Mouse (Mus musculus) adrenal gland, postnatal 14 days (tissue): ENCODE results near the gene Ctnnal1. TPM values are rescaled to one million over a fixed set of nuclear protein-coding genes. Genes with fewer than 3 reads are reported as not detected.

Source experiments
- DNase-seq: peaks from one replicate; pipeline ENCODE4 v3.0.0; 2021; ENCODE audit warnings: mixed read lengths
- microRNA-seq, 2 experiments: library from miRNA; unstranded; fragments of <30 nt; microRNA quantifications; one replicate each; pipeline ENCODE4 v1.2.0; 2021
- total RNA-seq: library from RNA; stranded (reverse); gene quantifications from 2 replicates; pipeline ENCODE4 v1.2.3, GENCODE M21; 2021

Gene Ctnnal1
- total RNA-seq, 1 experiment from 2014 or later = 19.6 TPM

DNA sequence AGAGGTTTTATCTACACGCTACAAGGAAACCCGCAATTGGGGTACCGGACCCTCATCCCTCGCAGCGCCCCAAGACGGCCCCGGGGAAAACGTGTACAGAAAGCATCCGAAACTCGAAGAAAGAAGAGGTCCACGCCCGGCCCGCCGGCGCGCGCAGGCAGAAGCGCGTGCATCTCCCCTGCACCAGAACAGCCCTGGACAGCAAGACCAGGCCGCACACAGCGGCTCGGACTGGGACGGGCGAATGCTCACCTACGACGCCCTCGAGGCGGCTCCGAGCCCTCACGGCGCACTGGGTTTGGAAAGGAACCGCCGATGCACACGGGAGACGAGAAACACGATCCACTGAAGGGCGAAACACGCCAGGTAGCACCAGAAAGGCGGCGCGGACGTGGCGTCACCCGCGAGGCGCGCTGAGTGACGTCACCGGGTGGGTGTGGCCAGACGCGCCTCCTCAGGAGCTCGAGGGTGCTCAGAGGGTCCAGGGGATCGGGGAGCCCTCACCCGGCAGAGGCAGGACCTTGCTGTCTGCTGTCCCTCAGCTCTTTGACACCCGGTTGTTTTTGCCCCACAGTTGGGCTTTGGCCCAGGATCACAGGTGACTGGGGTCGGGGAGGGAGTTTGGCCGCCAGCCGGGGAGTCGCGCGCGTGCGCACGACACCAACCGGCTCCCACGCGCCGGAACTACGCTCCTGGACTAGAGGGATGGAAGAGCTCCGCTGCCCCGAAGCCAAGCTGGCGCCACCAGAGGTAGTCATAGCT, 62.9 kb downstream of the Ctnnal1 start, which contains the start of the genes Elp1 and Fam206a:
Gene Elp1, minus strand, starts transcription at position 425 of the 762 bp plus-strand sequence.
Gene Fam206a, plus strand, starts transcription at position 439 of the 762 bp plus-strand sequence.
- peak; percentile 96 for DNase-seq

DNA sequence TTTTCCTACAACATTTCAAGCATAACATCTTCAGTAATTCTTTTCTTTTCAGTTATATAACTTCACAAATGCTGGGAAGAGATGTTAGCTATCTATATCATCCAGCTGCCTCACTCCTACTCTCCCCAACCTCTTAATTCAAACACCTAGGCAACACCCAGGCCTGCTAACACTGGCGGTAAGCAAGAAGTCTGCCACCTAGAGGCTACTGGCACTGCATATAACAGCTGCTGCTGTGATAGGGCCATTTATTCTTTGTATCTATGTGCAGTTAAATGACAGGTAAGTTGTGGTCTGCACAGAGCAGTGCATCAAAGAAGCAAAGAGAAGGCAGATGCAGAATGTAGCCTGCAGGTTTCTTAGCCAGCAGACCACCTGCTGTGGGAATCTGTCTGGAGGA, 73.6 kb downstream of the Ctnnal1 start:
- no peak for DNase-seq

DNA sequence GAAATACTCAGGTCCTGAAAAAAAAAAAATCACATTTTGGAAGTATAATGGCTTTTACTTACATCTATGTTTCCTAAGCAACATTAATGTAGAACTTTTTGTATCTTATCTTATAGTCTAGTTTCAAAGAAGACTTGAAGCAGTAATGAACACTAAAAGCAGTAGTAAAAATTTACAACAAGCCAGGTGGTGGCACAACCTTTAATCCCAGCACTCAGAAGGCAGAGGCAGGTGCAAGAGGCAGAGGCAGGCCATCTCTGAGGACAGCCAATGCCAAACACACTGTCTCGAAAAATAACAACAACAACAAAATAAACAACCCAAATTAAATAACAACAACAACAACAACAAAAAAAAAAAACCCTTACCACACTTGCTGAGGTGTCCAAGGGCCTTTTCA, 93.9 kb downstream of the Ctnnal1 start:
- DNase-seq = no peak

DNA sequence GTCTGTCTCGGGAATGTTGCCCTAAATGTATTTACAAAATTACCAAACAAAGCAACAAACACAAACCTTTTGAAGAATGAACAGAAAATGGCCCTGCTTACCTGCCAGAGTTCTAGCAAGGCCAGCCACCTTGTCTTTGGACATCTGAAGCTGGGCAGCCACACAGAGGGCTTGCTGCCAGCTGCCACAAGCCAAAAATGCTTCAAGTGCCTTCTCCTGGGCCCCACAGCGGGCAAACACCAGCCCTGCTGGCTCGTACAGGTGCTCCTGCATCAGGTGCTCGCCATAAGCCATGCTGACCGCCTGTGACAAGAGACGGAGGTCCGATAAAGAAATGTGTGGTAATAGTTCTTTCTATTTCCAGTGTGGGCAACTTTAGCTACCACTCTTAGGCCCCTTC, 96.1 kb downstream of the Ctnnal1 start:
- no peak for DNase-seq

DNA sequence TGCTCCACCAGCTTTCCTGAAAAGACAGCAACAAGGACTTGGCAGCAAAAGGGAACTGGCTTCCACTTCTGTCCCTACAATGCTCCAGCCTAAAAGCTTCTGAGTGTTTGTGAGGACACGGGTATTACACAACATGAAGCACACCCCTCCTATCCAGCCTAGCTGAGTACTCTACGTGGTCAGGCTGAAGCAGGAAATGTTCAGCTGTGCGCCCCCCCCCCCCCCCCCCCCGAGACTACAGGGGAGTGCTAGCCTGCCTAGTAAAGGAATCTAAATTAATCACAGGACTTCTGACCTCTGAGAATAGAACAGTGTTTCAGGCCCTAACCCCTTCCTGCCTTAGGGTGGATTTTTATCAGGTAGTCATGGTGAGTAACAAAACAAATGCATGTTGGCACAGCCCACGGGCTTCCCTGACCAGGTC, 97.1 kb downstream of the Ctnnal1 start:
- DNase-seq = peak; percentile 8

Small RNAs within 50 kb of the gene (microRNA-seq; reads per million reads assigned to microRNA genes)
- gene Mir32 = 89.1 to 132 reads per million in 2 experiments

Other genes with a start within 250 kb of the Ctnnal1 start
- not detected in 2 replicates for gene Gm26657, start 125.1 kb downstream of the Ctnnal1 start, total RNA-seq
- gene Actl7b, start 123.7 kb downstream of the Ctnnal1 start, total RNA-seq = not detected in 2 replicates
- gene Actl7a, start 121.8 kb downstream of the Ctnnal1 start, total RNA-seq = not detected in 2 replicates
- gene Elp1, start 62.9 kb downstream of the Ctnnal1 start, total RNA-seq = 26.4 and 32.3 TPM in 2 replicates
- gene Fam206a, start 62.8 kb downstream of the Ctnnal1 start, total RNA-seq = 13.0 and 13.7 TPM in 2 replicates
- gene Tmem245, start 82.2 kb upstream of the Ctnnal1 start, total RNA-seq = 36.5 and 37.0 TPM in 2 replicates
- gene Frrs1l, start 125.2 kb upstream of the Ctnnal1 start, total RNA-seq = 0.41 and 0.71 TPM in 2 replicates